Mouse (Mus musculus) intestine, postnatal 0 days (tissue): ENCODE measurements at regions not wholly inside any gene's neighbourhood (a gene's known extent, or its start where the extent isn't known, plus 50 kb on each side); places are given as distances from the start of the nearest gene placed in this dataset.

Source experiments
- ATAC-seq: fragments of 200-750 bp; cut with Nextera tagmentation; 2 replicates; pipeline ENCODE4 v1.8.0; 2017; ENCODE audit warnings: mild to moderate bottlenecking, moderate TSS enrichment, moderate library complexity
- H3K27ac ChIP-seq: fragments of 300-500 bp; sonication (generic); 2 replicates; pipeline ENCODE4 v1.5.1; 2014; ENCODE audit warnings: mild to moderate bottlenecking, low read depth, low read length, moderate library complexity
- H3K27me3 ChIP-seq: fragments of 300-500 bp; sonication (generic); replicated peaks from 2 replicates; pipeline ENCODE4 v1.6.1; 2014; ENCODE audit warnings: low read length, mixed read lengths; ENCODE audit not compliant: control insufficient read depth, insufficient read depth
- H3K36me3 ChIP-seq: fragments of 300-500 bp; sonication (generic); 2 replicates; pipeline ENCODE4 v1.6.1; 2014; ENCODE audit warnings: mild to moderate bottlenecking, moderate library complexity; ENCODE audit not compliant: control insufficient read depth, insufficient read depth
- H3K4me1 ChIP-seq: fragments of 300-500 bp; sonication (generic); replicated peaks from 2 replicates; pipeline ENCODE4 v1.6.1; 2014; ENCODE audit warnings: antibody characterized with exemption, low read length, mixed read lengths; ENCODE audit not compliant: control insufficient read depth, insufficient read depth
- H3K4me2 ChIP-seq: fragments of 300-500 bp; sonication (generic); replicated peaks from 2 replicates; pipeline ENCODE4 v1.6.1; 2014; ENCODE audit warnings: low read depth, mild to moderate bottlenecking, moderate library complexity
- H3K4me3 ChIP-seq: fragments of 300-500 bp; sonication (generic); 2 replicates; pipeline ENCODE4 v1.5.1; 2014; ENCODE audit warnings: low read depth, low read length
- H3K9ac ChIP-seq: fragments of 300-500 bp; sonication (generic); 2 replicates; pipeline ENCODE4 v1.6.1; 2014; ENCODE audit warnings: mild to moderate bottlenecking, low read depth, low read length
- H3K9me3 ChIP-seq: fragments of 300-500 bp; sonication (generic); 2 replicates; pipeline ENCODE4 v1.6.1; 2016; ENCODE audit warnings: mixed run types; ENCODE audit not compliant: control insufficient read depth
- CTCF ChIP-seq: sonication (generic); IDR thresholded peaks from 2 replicates; pipeline ENCODE4 v1.5.1; 2016; ENCODE audit warnings: low read depth, mild to moderate bottlenecking, control low read depth, antibody characterized with exemption, moderate library complexity
- WGBS: fragments of 180-500 bp; shearing (Covaris S2); extraction: QIAGEN DNeasy Blood & Tissue Kit; methylation state at CpG from one replicate; pipeline ENCODE4 v1.1.7; 2014; 5-methylcytosine and 5-hydroxymethylcytosine counted together

GRCm38 (mm10) chr3:39114056-39114455 lies 227.3 kb downstream of the Fat4 start:
- no peak for TF ChIP-seq CTCF
- no peaks in the 10 kb centered on the region for H3K9me3 ChIP-seq
- H3K9ac ChIP-seq: no peak overlapping the region
- H3K4me1 ChIP-seq: no peaks in the 10 kb centered on the region
- H3K27ac ChIP-seq: no peak overlapping the region
- ATAC-seq: no peak
- H3K27me3 ChIP-seq: no peaks in the 10 kb centered on the region
- no peak overlapping the region for H3K4me3 ChIP-seq
- 72% methylated on average over 3 of the region's 3 CpGs for WGBS
- H3K4me2 ChIP-seq: no peak overlapping the region
- H3K36me3 ChIP-seq: no peaks in the 10 kb centered on the region

DNA sequence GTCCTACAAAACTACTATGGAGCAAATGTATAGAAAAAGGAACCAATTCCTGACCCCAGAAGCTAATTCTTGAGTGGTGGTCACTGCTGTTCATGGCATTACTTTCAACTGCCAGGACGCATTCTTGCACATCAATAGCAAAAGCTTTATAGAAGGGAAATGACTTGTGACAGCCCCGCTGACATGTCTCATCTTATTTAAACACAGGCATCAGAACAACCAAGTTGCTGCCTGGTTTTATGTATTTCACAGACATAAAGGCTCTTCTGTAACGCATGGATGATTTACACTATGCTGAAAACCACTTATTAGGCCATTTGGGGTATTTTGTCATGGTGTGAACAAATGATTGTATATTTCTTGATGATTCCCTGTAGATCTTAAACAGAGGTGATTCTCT lies 228.1 kb downstream of the Fat4 start:
- H3K4me2 ChIP-seq: no peak overlapping the region
- H3K27ac ChIP-seq: no peak overlapping the region
- H3K4me1 ChIP-seq: no peaks in the 10 kb centered on the region
- no peaks in the 10 kb centered on the region for H3K27me3 ChIP-seq
- no peak for TF ChIP-seq CTCF
- H3K36me3 ChIP-seq: no peaks in the 10 kb centered on the region
- no peaks in the 10 kb centered on the region for H3K9me3 ChIP-seq
- no peak overlapping the region for H3K4me3 ChIP-seq
- 77% methylated on average over 3 of the region's 3 CpGs for WGBS
- H3K9ac ChIP-seq: no peak overlapping the region
- ATAC-seq: no peak

GRCm38 (mm10) chr3:39115441-39115840 lies 228.7 kb downstream of the Fat4 start:
- TF ChIP-seq CTCF: no peak
- ATAC-seq: no peak
- Histone ChIP-seq H3K27me3 (no peaks in the 10 kb centered on the region), H3K4me2 (no peak overlapping the region), H3K9ac (no peak overlapping the region), H3K4me1 (no peaks in the 10 kb centered on the region), H3K36me3 (no peaks in the 10 kb centered on the region), H3K27ac (no peak overlapping the region), H3K9me3 (no peaks in the 10 kb centered on the region), H3K4me3 (no peak overlapping the region)
- WGBS: 52% methylated on average over 1 of the region's 1 CpGs

GRCm38 (mm10) chr3:39122250-39122649 lies 235.5 kb downstream of the Fat4 start:
- no peak overlapping the region for H3K27ac ChIP-seq
- no peak for ATAC-seq
- H3K27me3 ChIP-seq: no peaks in the 10 kb centered on the region
- no peaks in the 10 kb centered on the region for H3K9me3 ChIP-seq
- TF ChIP-seq CTCF: no peak
- H3K4me2 ChIP-seq: no peak overlapping the region
- no peaks in the 10 kb centered on the region for H3K4me1 ChIP-seq
- H3K9ac ChIP-seq: no peak overlapping the region
- WGBS: 51% methylated on average over 1 of the region's 1 CpGs
- no peaks in the 10 kb centered on the region for H3K36me3 ChIP-seq
- no peak overlapping the region for H3K4me3 ChIP-seq

DNA sequence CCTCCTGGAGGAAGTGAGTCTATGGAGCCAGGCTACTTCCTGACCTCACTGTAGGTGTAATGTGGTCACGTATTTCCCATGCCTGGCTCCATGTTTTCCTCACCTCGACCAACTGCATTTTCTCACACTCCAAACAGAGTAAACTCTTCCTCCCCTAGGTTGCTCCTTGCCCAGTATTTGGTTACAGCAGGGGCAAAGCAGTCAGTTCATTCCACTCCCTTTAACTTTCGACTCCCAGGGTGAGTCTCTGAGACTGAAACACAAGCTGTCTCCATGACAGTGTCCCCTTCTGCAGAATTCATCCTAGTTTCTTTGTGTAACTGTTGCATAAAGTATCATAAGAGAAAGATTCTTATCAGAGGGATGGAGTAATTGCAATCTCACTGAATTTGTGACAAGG lies 243.8 kb downstream of the Fat4 start:
- H3K27ac ChIP-seq: no peak overlapping the region
- no peaks in the 10 kb centered on the region for H3K9me3 ChIP-seq
- 83% methylated on average over 3 of the region's 3 CpGs for WGBS
- no peak for TF ChIP-seq CTCF
- H3K36me3 ChIP-seq: no peaks in the 10 kb centered on the region
- no peak overlapping the region for H3K4me3 ChIP-seq
- no peak for ATAC-seq
- no peaks in the 10 kb centered on the region for H3K4me1 ChIP-seq
- no peaks in the 10 kb centered on the region for H3K27me3 ChIP-seq
- no peak overlapping the region for H3K9ac ChIP-seq
- H3K4me2 ChIP-seq: no peak overlapping the region

GRCm38 (mm10) chr3:39165006-39165667 lies 278.4 kb downstream of the Fat4 start:
- H3K4me2 ChIP-seq: no peak overlapping the region
- H3K4me1 ChIP-seq: no peaks in the 10 kb centered on the region
- no peak for ATAC-seq
- H3K9me3 ChIP-seq: no peaks in the 10 kb centered on the region
- no peak overlapping the region for H3K4me3 ChIP-seq
- no peak overlapping the region for H3K9ac ChIP-seq
- H3K27me3 ChIP-seq: no peaks in the 10 kb centered on the region
- TF ChIP-seq CTCF: no peak
- WGBS: 84% methylated on average over 6 of the region's 6 CpGs
- H3K36me3 ChIP-seq: no peaks in the 10 kb centered on the region
- H3K27ac ChIP-seq: no peak overlapping the region

GRCm38 (mm10) chr3:39182646-39183045 lies 295.9 kb downstream of the Fat4 start:
- Histone ChIP-seq H3K9ac (no peak overlapping the region), H3K36me3 (no peaks in the 10 kb centered on the region), H3K4me3 (no peak overlapping the region), H3K4me2 (no peak overlapping the region), H3K9me3 (no peaks in the 10 kb centered on the region), H3K4me1 (no peaks in the 10 kb centered on the region), H3K27ac (no peak overlapping the region), H3K27me3 (no peaks in the 10 kb centered on the region)
- WGBS: 62% methylated on average over 3 of the region's 3 CpGs
- ATAC-seq: no peak
- no peak for TF ChIP-seq CTCF
